Mouse (Mus musculus) retina, adult 2 months (tissue): ENCODE measurements around the gene March6.

Source experiments
- DNase-seq: peaks from one replicate; pipeline ENCODE4 v3.0.0-alpha.2; 2012; ENCODE audit warnings: low read depth, low spot score

Gene March6

GRCm38 (mm10) chr15:31511406-31511771 is 19.5 kb downstream of the March6 start:
- no peak for DNase-seq

GRCm38 (mm10) chr15:31510477-31511405 is 20.1 kb downstream of the March6 start:
- DNase-seq, result no peak

- DNase-seq, result no peak
Observed at GRCm38 (mm10) chr15:31505082-31505481, 25.8 kb downstream of the March6 start.

- DNase-seq, result no peak
Observed at GRCm38 (mm10) chr15:31503447-31503846, 27.4 kb downstream of the March6 start.

GRCm38 (mm10) chr15:31502996-31503395 is 27.9 kb downstream of the March6 start:
- DNase-seq, result no peak

GRCm38 (mm10) chr15:31502313-31502712 is 28.5 kb downstream of the March6 start:
- DNase-seq, result no peak

GRCm38 (mm10) chr15:31494803-31495202 is 36.0 kb downstream of the March6 start:
- DNase-seq, result no peak

- DNase-seq, result no peak
Observed at GRCm38 (mm10) chr15:31494310-31494709, 36.5 kb downstream of the March6 start.

- DNase-seq, result no peak
Observed at GRCm38 (mm10) chr15:31487407-31487806, 43.4 kb downstream of the March6 start.

- no peak for DNase-seq
Observed at GRCm38 (mm10) chr15:31476678-31477077, 54.2 kb downstream of the March6 start.

GRCm38 (mm10) chr15:31472645-31473574 is 57.9 kb downstream of the March6 start:
- DNase-seq, result no peak

GRCm38 (mm10) chr15:31471529-31471928 is 59.3 kb downstream of the March6 start:
- no peak for DNase-seq

GRCm38 (mm10) chr15:31469497-31469896 is 61.4 kb downstream of the March6 start:
- DNase-seq, result no peak

- no peak for DNase-seq
Observed at GRCm38 (mm10) chr15:31468806-31469205, 62.0 kb downstream of the March6 start.

GRCm38 (mm10) chr15:31466749-31467148 is 64.1 kb downstream of the March6 start:
- DNase-seq, result no peak

- no peak for DNase-seq
Observed at GRCm38 (mm10) chr15:31466295-31466694, 64.6 kb downstream of the March6 start.

- DNase-seq, result no peak
Observed at GRCm38 (mm10) chr15:31465806-31466205, 65.0 kb downstream of the March6 start.

- no peak for DNase-seq
Observed at GRCm38 (mm10) chr15:31460571-31460970, 70.3 kb downstream of the March6 start.

- DNase-seq, result no peak
Observed at GRCm38 (mm10) chr15:31458081-31458480, 72.8 kb downstream of the March6 start.

GRCm38 (mm10) chr15:31456381-31456780 is 74.5 kb downstream of the March6 start:
- no peak for DNase-seq

GRCm38 (mm10) chr15:31454861-31455295 is 76.0 kb downstream of the March6 start:
- DNase-seq, result no peak
